Mouse (Mus musculus): ENCODE data around the gene Ubxn7. TPM values are rescaled to one million over a fixed set of nuclear protein-coding genes. Genes with fewer than 3 reads are reported as not detected.

Gene Ubxn7
- polyA plus RNA-seq, 1 experiment from 2014 or later: 14.0 TPM

- no peaks in the 10 kb centered on the region for H3K9me3 ChIP-seq (replicated peaks; ENCODE audit: low read length)
- DNase-seq (ENCODE audit: low spot score) (no peak), ATAC-seq (replicated peaks; ENCODE audit: low FRiP score, low read depth) (no peak)
- TF ChIP-seq CTCF (IDR thresholded peaks at IDR 0.05; ENCODE audit: low read depth): no peak
- H3K4me3 ChIP-seq (replicated peaks; ENCODE audit: low read depth, low read length): no peak overlapping the region
- H3K4me1 ChIP-seq (replicated peaks; ENCODE audit: insufficient read depth, low read length): no peaks in the 10 kb centered on the region
- H3K27ac ChIP-seq: no peak overlapping the region
- H3K4me2 ChIP-seq (ENCODE audit: low read length): no peak overlapping the region
- H3K27me3 ChIP-seq (ENCODE audit: insufficient read depth, low read length): no peaks in the 10 kb centered on the region
- H3K36me3 ChIP-seq (ENCODE audit: insufficient read depth, low read length): no peaks in the 10 kb centered on the region
- WGBS: 81% methylated on average over 9 of the region's 9 CpGs
- H3K9ac ChIP-seq (ENCODE audit: low read depth, low read length): no peak overlapping the region
These were observed 69.4 kb downstream of the Ubxn7 start for GRCm38 (mm10) chr16:32401335-32401965.

- no peak for TF ChIP-seq CTCF (IDR thresholded peaks at IDR 0.05; ENCODE audit: low read depth)
- Histone ChIP-seq H3K9me3 (replicated peaks; ENCODE audit: low read length) (no peaks in the 10 kb centered on the region), H3K9ac (ENCODE audit: low read depth, low read length) (no peak overlapping the region), H3K4me1 (replicated peaks; ENCODE audit: insufficient read depth, low read length) (no peaks in the 10 kb centered on the region), H3K27ac (no peak overlapping the region), H3K4me3 (replicated peaks; ENCODE audit: low read depth, low read length) (no peak overlapping the region), H3K36me3 (ENCODE audit: insufficient read depth, low read length) (no peaks in the 10 kb centered on the region), H3K27me3 (ENCODE audit: insufficient read depth, low read length) (no peaks in the 10 kb centered on the region), H3K4me2 (ENCODE audit: low read length) (no peak overlapping the region)
- WGBS: 79% methylated on average over 3 of the region's 3 CpGs
- no peak for DNase-seq (ENCODE audit: low spot score)
- ATAC-seq (replicated peaks; ENCODE audit: low FRiP score, low read depth): no peak
These were observed 70.8 kb downstream of the Ubxn7 start for GRCm38 (mm10) chr16:32402818-32403217.

GRCm38 (mm10) chr16:32405716-32406115 is 73.7 kb downstream of the Ubxn7 start:
- Histone ChIP-seq H3K27ac (no peak overlapping the region), H3K36me3 (ENCODE audit: insufficient read depth, low read length) (no peaks in the 10 kb centered on the region), H3K4me1 (replicated peaks; ENCODE audit: insufficient read depth, low read length) (no peaks in the 10 kb centered on the region), H3K27me3 (ENCODE audit: insufficient read depth, low read length) (no peaks in the 10 kb centered on the region), H3K4me3 (replicated peaks; ENCODE audit: low read depth, low read length) (no peak overlapping the region), H3K9ac (ENCODE audit: low read depth, low read length) (no peak overlapping the region), H3K4me2 (ENCODE audit: low read length) (no peak overlapping the region), H3K9me3 (replicated peaks; ENCODE audit: low read length) (no peaks in the 10 kb centered on the region)
- TF ChIP-seq CTCF (IDR thresholded peaks at IDR 0.05; ENCODE audit: low read depth): no peak
- WGBS: 93% methylated on average over 9 of the region's 9 CpGs
- no peak for DNase-seq (ENCODE audit: low spot score)
- ATAC-seq (replicated peaks; ENCODE audit: low FRiP score, low read depth): no peak

GRCm38 (mm10) chr16:32406671-32407070 is 74.6 kb downstream of the Ubxn7 start:
- WGBS: 58% methylated on average over 6 of the region's 6 CpGs
- Histone ChIP-seq H3K9ac (ENCODE audit: low read depth, low read length) (no peak overlapping the region), H3K27ac (no peak overlapping the region), H3K36me3 (ENCODE audit: insufficient read depth, low read length) (no peaks in the 10 kb centered on the region), H3K4me1 (replicated peaks; ENCODE audit: insufficient read depth, low read length) (no peaks in the 10 kb centered on the region), H3K4me2 (ENCODE audit: low read length) (no peak overlapping the region), H3K4me3 (replicated peaks; ENCODE audit: low read depth, low read length) (no peak overlapping the region), H3K27me3 (ENCODE audit: insufficient read depth, low read length) (no peaks in the 10 kb centered on the region), H3K9me3 (replicated peaks; ENCODE audit: low read length) (no peaks in the 10 kb centered on the region)
- no peak for TF ChIP-seq CTCF (IDR thresholded peaks at IDR 0.05; ENCODE audit: low read depth)
- ATAC-seq (replicated peaks; ENCODE audit: low FRiP score, low read depth) (no peak), DNase-seq (ENCODE audit: low spot score) (no peak)

- Histone ChIP-seq H3K27ac (no peak overlapping the region), H3K9ac (ENCODE audit: low read depth, low read length) (no peak overlapping the region), H3K9me3 (replicated peaks; ENCODE audit: low read length) (no peaks in the 10 kb centered on the region), H3K4me3 (replicated peaks; ENCODE audit: low read depth, low read length) (no peak overlapping the region), H3K36me3 (ENCODE audit: insufficient read depth, low read length) (no peaks in the 10 kb centered on the region), H3K27me3 (ENCODE audit: insufficient read depth, low read length) (no peaks in the 10 kb centered on the region), H3K4me1 (replicated peaks; ENCODE audit: insufficient read depth, low read length) (no peaks in the 10 kb centered on the region), H3K4me2 (ENCODE audit: low read length) (no peak overlapping the region)
- 79% methylated on average over 10 of the region's 10 CpGs for WGBS
- no peak for TF ChIP-seq CTCF (IDR thresholded peaks at IDR 0.05; ENCODE audit: low read depth)
- ATAC-seq (replicated peaks; ENCODE audit: low FRiP score, low read depth) (no peak), DNase-seq (ENCODE audit: low spot score) (no peak)
These were observed 75.7 kb downstream of the Ubxn7 start for GRCm38 (mm10) chr16:32407730-32408129.

GRCm38 (mm10) chr16:32417457-32417856 is 85.4 kb downstream of the Ubxn7 start:
- no peak overlapping the region for H3K9ac ChIP-seq (ENCODE audit: low read depth, low read length)
- no peaks in the 10 kb centered on the region for H3K36me3 ChIP-seq (ENCODE audit: insufficient read depth, low read length)
- H3K9me3 ChIP-seq (replicated peaks; ENCODE audit: low read length): no peaks in the 10 kb centered on the region
- no peak overlapping the region for H3K4me3 ChIP-seq (replicated peaks; ENCODE audit: low read depth, low read length)
- H3K27ac ChIP-seq: no peak overlapping the region
- ATAC-seq (replicated peaks; ENCODE audit: low FRiP score, low read depth): no peak
- H3K4me2 ChIP-seq (ENCODE audit: low read length): no peak overlapping the region
- no peak for TF ChIP-seq CTCF (IDR thresholded peaks at IDR 0.05; ENCODE audit: low read depth)
- H3K4me1 ChIP-seq (replicated peaks; ENCODE audit: insufficient read depth, low read length): no peaks in the 10 kb centered on the region; the same call in 1 of the 2 replicates
- no peak for DNase-seq (ENCODE audit: low spot score)
- no peaks in the 10 kb centered on the region for H3K27me3 ChIP-seq (ENCODE audit: insufficient read depth, low read length)
- WGBS: 48% methylated on average over 1 of the region's 1 CpGs
